Mouse (Mus musculus): ENCODE measurements around the gene Atn1.

Atn1 gene

DNA sequence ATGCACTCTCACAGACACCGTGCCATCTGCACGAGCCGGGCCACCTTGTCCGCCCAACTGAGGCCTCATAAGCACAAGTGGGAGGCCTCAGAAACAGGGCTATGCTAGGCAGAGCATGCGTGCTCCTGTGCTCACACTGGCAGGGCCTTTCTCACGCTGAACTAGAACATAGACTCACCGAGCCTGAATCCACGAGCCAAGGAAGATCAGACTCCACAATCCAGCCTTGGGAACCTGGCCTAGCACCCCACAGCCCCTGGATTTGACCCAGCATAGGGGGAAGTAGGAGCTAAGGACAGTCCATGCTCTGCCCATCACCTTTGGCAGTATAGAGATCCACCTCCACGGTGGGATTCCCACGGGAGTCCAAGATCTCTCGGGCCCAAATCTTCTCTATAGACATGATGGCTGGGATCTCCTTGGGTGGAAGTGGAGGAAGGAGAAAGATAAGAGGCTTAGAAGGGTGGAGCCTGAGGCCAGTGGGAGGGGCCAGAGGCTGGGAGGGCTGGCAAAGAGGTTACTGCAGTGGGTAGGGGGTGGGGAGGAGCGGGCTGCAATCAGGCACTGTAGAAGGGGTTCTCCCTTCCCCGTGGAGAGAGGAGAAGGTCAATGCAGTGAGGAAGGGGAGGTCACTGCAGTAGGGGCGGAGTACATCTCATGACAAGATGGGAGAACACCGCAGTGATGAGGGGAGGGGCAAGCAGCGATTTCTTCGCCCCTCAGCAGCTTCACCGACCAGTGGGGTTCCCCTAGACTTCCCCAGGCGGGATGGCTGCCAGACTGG is 11.8 kb upstream of the Atn1 start:
- peak; percentile 67 for DNase-seq (ENCODE audit: low spot score)

DNA sequence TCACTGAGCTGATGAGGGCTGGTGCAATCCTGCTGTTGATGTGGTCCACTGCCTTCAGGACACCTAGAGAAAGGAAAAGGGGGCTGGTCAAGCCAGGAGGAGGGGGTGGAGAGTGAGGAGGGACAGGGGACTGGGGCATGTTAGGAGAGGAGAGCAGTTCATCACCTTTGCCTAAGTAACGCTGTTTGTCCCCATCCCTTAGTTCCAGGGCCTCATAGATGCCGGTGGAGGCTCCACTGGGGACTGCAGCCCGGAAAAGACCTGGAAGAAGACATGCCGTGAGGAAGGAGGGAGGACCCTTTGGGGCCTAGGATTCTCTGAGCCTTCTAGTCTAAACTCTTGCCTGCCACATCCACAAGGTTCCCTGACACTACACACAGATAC is 11.2 kb upstream of the Atn1 start:
- no peak for DNase-seq (ENCODE audit: low spot score)

DNA sequence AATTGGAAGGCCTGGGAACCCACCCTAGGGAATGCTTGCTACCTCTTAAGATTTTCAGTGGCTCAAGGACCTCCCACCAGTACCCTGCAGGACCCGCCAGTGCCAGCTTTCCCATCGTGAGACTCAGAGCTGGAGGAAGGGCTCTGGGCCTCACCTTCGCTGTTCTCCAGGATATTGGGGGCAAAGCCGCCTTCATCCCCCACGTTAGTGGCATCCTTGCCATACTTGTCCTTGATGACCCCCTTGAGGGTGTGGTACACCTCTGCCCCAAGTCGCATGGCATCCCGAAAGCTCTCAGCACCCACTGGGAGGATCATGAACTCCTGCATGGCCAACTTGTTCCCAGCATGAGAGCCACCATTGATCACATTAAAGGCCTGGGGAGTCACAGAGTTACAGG is 9.6 kb upstream of the Atn1 start:
- DNase-seq (ENCODE audit: low spot score): no peak

DNA sequence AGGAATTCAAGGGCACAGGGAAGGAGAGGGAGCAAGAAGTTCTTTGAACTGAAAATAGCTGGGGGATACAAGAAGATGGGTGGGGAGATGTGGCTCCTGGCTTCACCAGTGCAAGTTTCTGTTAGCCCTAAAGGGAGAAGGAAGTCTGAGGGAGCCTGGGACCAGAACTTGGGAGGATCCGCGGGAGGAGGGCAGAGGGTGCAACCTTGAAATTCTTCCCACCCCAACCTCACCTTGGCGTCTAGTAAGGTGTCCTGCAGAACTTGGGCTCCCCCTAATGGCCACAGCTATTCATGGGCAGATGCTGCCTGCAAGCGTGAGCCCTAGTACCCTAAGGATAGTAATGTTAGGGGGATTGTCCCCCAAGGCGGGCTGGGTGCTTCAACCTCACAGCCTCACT is 2.9 kb upstream of the Atn1 start:
- DNase-seq (ENCODE audit: low spot score): peak; percentile 90

DNA sequence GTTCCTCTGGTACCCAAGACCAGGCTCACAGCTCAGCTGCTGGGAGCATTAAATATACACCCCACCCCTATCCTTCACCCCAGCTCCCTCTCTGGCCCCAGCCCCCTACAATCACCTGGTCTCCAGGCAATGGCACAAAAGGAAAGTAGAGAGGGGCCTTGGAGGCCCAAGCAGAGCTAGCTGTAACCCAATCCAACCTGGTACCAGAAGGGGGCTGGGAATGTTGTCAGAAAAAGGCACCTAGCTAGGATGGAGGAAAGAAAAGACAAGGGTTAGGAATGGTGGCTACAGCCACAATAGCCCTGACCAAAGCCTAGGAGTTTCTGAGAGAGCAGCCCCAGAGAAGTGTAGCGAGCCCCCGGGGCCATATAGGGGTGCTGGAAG is 2.5 kb upstream of the Atn1 start:
- no peak for DNase-seq (ENCODE audit: low spot score)

DNA sequence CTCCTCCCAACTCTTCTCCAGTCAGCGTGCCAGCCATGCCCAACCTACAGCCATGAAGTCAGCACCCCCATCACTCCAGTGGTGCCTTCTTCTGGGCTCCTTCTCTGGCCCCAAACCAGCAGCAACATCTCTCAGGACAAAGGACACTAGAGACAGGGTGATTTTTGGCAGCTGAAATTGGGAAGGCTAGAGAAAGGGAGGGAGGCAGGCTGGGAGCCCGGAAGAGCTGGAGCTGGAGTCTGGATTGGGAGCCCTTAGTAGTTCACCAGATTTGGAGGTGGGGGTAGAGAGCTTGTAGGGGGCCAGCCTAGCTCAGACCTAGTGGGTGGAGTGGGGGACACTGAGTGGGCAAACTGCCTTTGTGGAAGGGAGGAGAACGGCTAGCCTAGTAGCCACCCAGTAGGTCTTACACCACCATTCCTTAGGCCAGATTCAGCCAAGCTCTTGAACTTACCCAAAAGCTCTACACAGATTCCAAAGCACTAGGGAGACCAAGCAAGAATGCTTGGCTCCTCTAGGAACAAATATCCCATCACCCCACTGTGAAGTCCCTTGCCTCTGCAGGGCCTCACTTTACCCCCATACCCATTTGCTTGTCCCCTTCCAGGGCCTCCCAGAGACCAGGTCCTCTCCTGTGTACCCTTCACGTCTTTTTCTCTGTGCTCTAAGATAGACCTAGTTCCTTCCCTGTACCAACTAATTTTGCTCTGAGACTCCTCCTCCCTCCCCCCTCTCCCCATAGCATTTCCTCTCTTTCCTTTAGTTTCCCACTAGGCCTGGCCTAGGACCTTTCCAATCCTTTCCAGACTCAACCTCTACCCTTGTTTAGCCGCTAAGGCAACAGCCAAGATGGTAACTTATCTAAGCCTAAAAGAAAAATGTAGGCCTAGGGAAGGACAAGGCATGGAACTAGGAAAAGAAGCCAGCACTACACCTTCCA is 1.9 kb upstream of the Atn1 start:
- peak; percentile 63 for DNase-seq (ENCODE audit: low spot score)

GRCm38 (mm10) chr6:124757351-124757880 is 1.1 kb upstream of the Atn1 start:
- no peak for DNase-seq (ENCODE audit: low spot score)

GRCm38 (mm10) chr6:124756652-124757350 is 477 bp upstream of the Atn1 start:
- DNase-seq (ENCODE audit: low spot score): peak; percentile 75

- DNase-seq (ENCODE audit: low spot score): no peak
Measured at GRCm38 (mm10) chr6:124755306-124755705, 1.0 kb downstream of the Atn1 start.

DNA sequence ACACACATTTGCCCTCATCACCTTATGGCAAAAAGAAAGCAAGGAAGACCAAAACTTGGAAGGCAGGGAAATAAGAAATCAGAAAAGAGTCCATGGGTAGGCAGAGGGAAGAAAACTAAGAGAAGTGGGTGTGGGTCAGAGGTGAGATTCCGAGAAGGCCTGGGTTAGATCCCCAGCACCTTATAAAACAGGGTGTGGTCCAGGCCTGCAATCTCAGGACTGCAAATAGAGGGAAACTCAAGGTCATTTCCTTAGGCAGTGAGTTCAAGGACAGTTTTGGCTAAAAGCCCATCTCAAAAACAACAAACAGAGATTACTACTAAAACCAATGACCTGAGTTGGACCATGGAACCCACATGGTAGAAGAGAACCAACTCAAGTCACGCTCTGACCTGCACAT is 2.5 kb downstream of the Atn1 start:
- DNase-seq (ENCODE audit: low spot score): no peak

DNA sequence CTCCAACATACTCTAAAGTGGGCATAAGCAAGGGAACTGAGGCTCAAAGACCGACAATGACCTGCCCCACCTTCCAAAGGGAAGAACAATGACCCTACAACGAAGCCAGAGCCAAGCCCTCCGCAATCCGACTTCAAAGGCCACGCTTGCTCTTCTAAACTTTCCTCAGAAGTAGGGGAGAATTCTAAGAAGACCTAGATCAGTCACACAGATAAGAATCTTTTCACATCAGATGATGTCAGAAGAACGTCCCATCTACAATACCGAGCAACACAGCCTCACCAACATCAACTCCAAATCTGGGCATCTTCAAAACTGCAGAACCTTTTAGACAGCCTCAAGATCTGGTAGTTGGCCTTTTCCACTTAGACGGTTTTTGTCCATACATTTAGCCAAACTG is 5.9 kb downstream of the Atn1 start:
- DNase-seq (ENCODE audit: low spot score): no peak

DNA sequence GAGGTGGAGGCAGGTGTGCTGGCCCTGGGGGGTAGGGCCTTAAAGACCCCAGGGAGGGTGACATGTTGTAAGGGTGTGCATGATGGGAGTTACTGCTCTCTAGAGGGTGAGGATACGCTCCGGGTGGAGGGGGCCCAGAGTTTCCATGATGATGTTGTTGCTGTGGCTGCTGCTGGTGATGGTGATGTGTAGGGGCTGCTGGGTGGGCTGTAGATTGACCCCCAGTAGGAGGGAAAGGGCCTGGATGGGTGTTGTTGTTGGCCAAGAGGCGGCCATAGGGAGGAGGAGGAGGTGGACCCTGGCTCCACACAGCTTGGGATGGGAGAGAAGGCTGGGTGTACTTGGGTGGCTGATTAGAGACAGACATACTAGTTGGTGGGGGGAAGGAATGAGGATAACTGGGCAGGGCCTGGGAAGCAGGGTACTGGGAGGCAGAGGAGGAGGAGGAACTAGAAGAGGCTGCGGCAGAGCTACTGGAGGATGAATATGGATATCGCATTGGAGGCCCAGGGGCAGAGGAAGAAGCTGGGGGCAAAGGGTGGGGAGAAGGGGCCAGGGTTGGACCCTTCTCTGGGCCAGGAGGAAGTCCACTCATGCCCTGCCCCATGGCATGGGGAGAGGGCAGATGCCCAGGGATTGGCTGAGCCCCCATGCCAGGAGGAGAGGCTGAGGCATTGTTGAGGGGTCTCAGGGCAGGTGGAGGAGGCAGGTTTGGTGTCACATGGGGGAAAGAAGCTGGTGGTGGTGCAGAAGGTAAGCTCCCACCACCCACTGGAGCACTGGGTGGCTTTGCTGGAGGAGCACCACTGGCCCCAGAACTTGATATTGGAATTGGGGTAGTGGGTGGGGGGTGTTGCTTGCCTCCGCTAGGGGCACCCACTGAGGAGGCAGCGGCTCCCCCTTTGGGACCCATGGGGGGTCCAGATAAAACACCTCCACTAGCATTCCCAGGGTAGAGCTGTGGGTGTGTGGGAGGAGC is 9.4 kb downstream of the Atn1 start:
- DNase-seq (ENCODE audit: low spot score): no peak

GRCm38 (mm10) chr6:124746296-124746605 is 10.1 kb downstream of the Atn1 start:
- DNase-seq (ENCODE audit: low spot score): no peak

- DNase-seq (ENCODE audit: low spot score): peak; percentile 96
Measured at GRCm38 (mm10) chr6:124745490-124746295, 10.6 kb downstream of the Atn1 start.

- no peak for DNase-seq (ENCODE audit: low spot score)
Measured at GRCm38 (mm10) chr6:124744755-124745321, 11.5 kb downstream of the Atn1 start.

DNA sequence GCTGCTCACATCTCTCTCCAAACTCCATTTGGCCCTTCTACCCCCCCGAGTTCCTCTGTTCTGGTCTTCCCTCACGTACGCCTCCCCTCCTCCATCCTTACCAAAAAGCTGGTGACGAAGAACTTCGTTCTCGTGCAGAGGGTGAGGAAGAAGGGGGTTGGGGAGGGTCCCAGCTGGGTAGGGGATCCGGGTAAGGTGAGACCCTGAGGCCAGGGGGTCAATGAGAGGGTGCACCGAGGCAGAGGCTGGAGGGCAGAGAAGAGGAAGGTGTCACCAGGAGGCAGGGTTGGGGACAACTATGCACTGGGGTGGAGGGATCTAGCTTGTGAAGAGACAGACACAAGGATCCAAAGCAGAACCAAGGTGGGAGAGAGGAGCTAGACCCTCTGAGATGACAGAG is 12.7 kb downstream of the Atn1 start:
- no peak for DNase-seq (ENCODE audit: low spot score)

GRCm38 (mm10) chr6:124742839-124743514 is 13.3 kb downstream of the Atn1 start:
- no peak for DNase-seq (ENCODE audit: low spot score)

DNA sequence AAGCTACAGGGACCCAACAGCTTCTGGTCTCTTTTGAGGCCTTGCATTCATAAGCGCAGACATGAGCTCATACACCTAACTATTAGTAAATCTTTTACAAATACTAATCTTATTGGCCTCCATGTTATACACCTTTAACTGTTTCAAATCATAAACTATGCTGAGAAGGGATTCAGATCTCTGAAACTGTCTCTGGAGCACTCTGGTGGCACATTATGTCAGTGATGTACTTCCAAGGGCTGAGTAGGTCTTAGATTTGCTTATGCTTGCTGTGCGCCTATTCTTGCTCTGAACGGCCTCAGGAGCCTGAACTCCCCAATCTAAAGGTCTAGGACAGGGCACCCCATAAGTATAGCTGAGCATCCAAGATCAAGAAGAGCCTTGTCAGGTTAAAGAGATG is 14.5 kb downstream of the Atn1 start:
- no peak for DNase-seq (ENCODE audit: low spot score)
